Mouse (Mus musculus) neural tube, embryonic 14.5 days (tissue): ENCODE results near the gene Dus3l. TPM values are rescaled to one million over a fixed set of nuclear protein-coding genes. Genes with fewer than 3 reads are reported as not detected.

Experiments used
- ATAC-seq: fragments of 200-750 bp; cut with Nextera tagmentation; 2 replicates; pipeline ENCODE4 v1.8.0; 2017; ENCODE audit warnings: low read depth, mild to moderate bottlenecking, moderate TSS enrichment, moderate library complexity
- H3K27ac ChIP-seq: fragments of 300-500 bp; sonication (generic); 2 replicates; pipeline ENCODE4 v1.5.1; 2014; ENCODE audit warnings: low read depth, mild to moderate bottlenecking, control low read depth, low read length, moderate library complexity, mixed read lengths
- H3K27me3 ChIP-seq: fragments of 300-500 bp; sonication (generic); 2 replicates; pipeline ENCODE4 v1.6.1; 2014; ENCODE audit warnings: low read length; ENCODE audit not compliant: control insufficient read depth, insufficient read depth
- H3K36me3 ChIP-seq: fragments of 300-500 bp; sonication (generic); 2 replicates; pipeline ENCODE4 v1.6.1; 2014; ENCODE audit warnings: low read length, mixed read lengths; ENCODE audit not compliant: control insufficient read depth, insufficient read depth
- H3K4me1 ChIP-seq: fragments of 300-500 bp; sonication (generic); 2 replicates; pipeline ENCODE4 v1.6.1; 2014; ENCODE audit warnings: low read length; ENCODE audit not compliant: control insufficient read depth, insufficient read depth
- H3K4me2 ChIP-seq: fragments of 300-500 bp; sonication (generic); 2 replicates; pipeline ENCODE4 v1.6.1; 2014; ENCODE audit warnings: mild to moderate bottlenecking, low read depth, low read length, control low read depth
- H3K4me3 ChIP-seq: fragments of 300-500 bp; sonication (generic); 2 replicates; pipeline ENCODE4 v1.5.1; 2014; ENCODE audit warnings: low read depth, low read length, control low read depth, mixed read lengths
- H3K9ac ChIP-seq: fragments of 300-500 bp; sonication (generic); replicated peaks from 2 replicates; pipeline ENCODE4 v1.6.1; 2014; ENCODE audit warnings: low read depth, mild to moderate bottlenecking, control low read depth, low read length, mixed read lengths
- H3K9me3 ChIP-seq: fragments of 300-500 bp; sonication (generic); 2 replicates; pipeline ENCODE4 v1.6.1; 2016; ENCODE audit warnings: low read length; ENCODE audit not compliant: control insufficient read depth
- WGBS: fragments of 180-500 bp; shearing (Covaris S2); extraction: QIAGEN DNeasy Blood & Tissue Kit; methylation state at CpG from one replicate; pipeline ENCODE4 v1.1.7; 2014; 5-methylcytosine and 5-hydroxymethylcytosine counted together
- polyA plus RNA-seq: library from polyadenylated mRNA; unstranded; fragments of >200 nt; fragmentation: Nextera tagmentation; extraction: Ambion mirVana; gene quantifications from 2 replicates; pipeline ENCODE4 v1.2.1, GENCODE M21; 2014

The Dus3l gene
- polyA plus RNA-seq, 1 experiment from 2014 or later: 81.0 TPM

DNA sequence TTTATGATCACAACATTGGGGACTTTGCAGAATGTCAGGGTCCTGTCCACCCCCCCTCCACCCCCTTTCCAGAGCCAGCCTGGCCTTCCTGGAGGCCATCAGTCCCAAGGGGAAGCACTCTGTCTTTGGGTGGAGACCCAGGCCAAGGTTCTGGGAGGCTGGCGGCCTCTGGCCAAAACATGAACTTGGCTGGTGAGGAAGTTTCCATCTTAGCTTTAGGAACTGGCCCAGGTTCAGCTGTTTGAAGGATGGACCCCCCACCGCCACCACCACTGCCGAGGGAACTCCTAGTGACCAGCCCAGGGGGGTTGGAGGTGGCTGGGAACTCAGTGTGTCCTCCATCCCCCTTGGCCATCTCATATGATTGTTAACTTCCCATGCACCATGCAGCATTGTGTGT, 3.5 kb upstream of the Dus3l start:
- WGBS: 77% methylated on average over 3 of the region's 3 CpGs
- Histone ChIP-seq H3K4me2 (no peak overlapping the region), H3K27me3 (peaks cover 19% of the 10 kb centered on the region), H3K9ac (no peak overlapping the region), H3K27ac (no peak overlapping the region), H3K9me3 (no peaks in the 10 kb centered on the region), H3K4me3 (no peak overlapping the region), H3K36me3 (no peaks in the 10 kb centered on the region), H3K4me1 (peaks cover 15% of the 10 kb centered on the region; the same call in 1 of the 2 replicates)
- no peak for ATAC-seq

DNA sequence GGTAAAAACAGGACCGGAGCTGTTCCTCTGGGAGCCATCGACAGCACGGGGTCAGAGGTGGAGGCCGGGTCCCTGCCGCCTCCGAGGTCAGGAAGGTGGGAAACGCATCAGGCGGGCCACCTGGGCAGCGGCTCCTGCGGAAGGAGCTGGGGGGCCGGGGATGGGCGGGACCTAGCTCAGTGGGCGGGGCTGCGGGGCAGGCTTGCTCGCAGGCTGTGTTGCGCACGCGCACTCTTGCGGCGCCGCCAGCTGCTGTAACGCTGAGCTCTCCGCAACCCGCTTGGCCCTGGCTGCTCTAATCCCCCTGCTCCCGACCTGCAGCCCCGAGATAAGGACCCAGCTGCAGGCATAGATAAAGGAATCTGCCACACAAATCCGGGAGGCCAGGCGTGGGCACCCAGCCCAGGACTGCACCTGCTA, 2.6 kb upstream of the Dus3l start:
- Histone ChIP-seq H3K27me3 (peaks cover 13% of the 10 kb centered on the region), H3K4me2 (peak overlapping the region; percentile 71), H3K4me3 (peak overlapping the region; percentile 46), H3K36me3 (0 out of 2 replicates have a peak, but pooled peaks cover 4% of the 10 kb centered on the region), H3K4me1 (peaks cover 12% of the 10 kb centered on the region; the same call in 1 of the 2 replicates), H3K9ac (peak overlapping the region; percentile 65), H3K27ac (peak overlapping the region; percentile 94), H3K9me3 (no peaks in the 10 kb centered on the region)
- WGBS: 0% methylated on average over 25 of the region's 28 CpGs
- peak; percentile 26 for ATAC-seq

DNA sequence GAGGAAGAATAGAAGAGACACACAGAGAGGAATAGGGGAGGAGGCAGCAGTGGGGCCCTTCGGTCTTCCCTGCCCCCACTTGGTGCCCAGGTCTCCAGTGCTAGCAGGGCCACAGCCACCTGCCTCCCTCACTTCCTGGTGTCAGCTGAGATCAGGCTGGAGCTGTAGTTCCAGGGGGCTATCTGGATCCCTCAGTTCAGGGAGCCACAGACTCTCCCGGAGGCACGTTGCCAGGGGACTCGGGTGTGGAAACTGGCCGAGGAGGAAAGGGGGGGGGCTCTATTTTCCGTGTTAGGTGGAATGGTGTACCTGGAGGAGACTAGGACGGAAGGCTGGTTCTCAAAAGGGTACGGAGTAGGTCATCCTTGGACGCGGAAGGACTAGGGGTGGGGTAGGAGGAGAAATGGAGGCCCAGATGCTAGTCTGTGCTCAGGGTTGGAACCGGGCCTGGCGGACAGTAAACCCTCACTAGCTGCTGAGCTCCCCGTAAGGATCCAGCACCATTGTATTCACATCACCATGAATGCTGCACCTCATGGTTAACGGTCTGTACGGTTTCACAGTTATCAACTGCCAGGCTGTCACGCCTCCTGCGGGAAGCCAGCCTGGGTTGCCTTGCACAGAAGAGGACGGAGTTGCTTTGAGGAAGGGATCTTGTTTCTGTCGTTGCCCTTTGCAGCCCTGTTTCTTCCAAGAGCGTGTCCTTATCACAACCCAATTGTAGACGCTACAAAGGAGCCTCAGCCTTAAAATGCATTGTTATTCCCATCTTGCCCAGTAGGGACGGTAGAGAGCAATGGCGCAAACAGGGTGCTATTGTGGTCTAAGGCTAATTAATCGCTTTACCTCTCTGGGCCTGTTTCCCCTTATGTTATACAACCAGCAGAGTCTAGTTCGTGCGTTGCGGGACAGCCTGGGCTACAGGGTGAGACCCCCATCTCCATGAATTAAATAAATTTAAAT, 1.5 kb upstream of the Dus3l start:
- peak overlapping the region; percentile 71; the same call in 1 of the 2 replicates for H3K4me2 ChIP-seq
- H3K4me1 ChIP-seq: peaks cover 9% of the 10 kb centered on the region; the same call in 1 of the 2 replicates
- peaks cover 4% of the 10 kb centered on the region for H3K27me3 ChIP-seq
- ATAC-seq: no peak; the same call in 1 of the 2 replicates
- peaks cover 12% of the 10 kb centered on the region for H3K36me3 ChIP-seq
- peak overlapping the region; percentile 94 for H3K27ac ChIP-seq
- no peak overlapping the region for H3K4me3 ChIP-seq
- H3K9ac ChIP-seq: no peak overlapping the region; the same call in 1 of the 2 replicates
- WGBS: 52% methylated on average over 27 of the region's 27 CpGs
- H3K9me3 ChIP-seq: no peaks in the 10 kb centered on the region

GRCm38 (mm10) chr17:56763741-56764250, 761 bp upstream of the Dus3l start:
- no peak for ATAC-seq
- Histone ChIP-seq H3K27me3 (peaks cover 2% of the 10 kb centered on the region), H3K4me2 (peak overlapping the region; percentile 45), H3K27ac (no peak overlapping the region), H3K9me3 (no peaks in the 10 kb centered on the region), H3K9ac (no peak overlapping the region), H3K4me1 (peaks cover 9% of the 10 kb centered on the region; the same call in 1 of the 2 replicates), H3K36me3 (peaks cover 19% of the 10 kb centered on the region), H3K4me3 (peak overlapping the region; percentile 55; the same call in 1 of the 2 replicates)
- 77% methylated on average over 8 of the region's 8 CpGs for WGBS

DNA sequence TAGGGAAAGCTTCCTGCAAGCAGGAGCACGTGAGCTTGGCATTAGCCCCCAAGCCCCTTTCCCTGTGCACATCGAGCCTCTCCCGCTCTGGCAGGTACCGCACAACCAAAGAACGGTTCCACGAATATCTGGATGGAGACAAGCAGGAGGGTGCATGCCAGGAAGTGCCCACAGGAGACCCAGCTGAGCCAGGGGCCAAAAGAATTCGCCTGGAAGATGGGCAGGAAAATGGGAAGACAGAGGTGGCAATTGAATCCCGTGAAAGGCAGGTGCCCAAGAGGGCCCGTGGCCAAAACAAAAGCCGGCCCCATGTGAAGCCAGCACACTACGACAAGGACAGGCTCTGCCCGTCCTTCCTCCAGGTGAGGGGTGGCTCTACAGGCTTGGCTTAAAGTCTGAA, 874 bp downstream of the Dus3l start:
- H3K9me3 ChIP-seq: no peaks in the 10 kb centered on the region
- H3K4me2 ChIP-seq: peak overlapping the region; percentile 67
- ATAC-seq: peak; percentile 4
- 53% methylated on average over 12 of the region's 12 CpGs for WGBS
- peaks cover 2% of the 10 kb centered on the region; the same call in 1 of the 2 replicates for H3K27me3 ChIP-seq
- peaks cover 32% of the 10 kb centered on the region for H3K36me3 ChIP-seq
- H3K9ac ChIP-seq: peak overlapping the region; percentile 57
- peaks cover 9% of the 10 kb centered on the region; the same call in 1 of the 2 replicates for H3K4me1 ChIP-seq
- peak overlapping the region; percentile 55 for H3K4me3 ChIP-seq
- H3K27ac ChIP-seq: peak overlapping the region; percentile 93

DNA sequence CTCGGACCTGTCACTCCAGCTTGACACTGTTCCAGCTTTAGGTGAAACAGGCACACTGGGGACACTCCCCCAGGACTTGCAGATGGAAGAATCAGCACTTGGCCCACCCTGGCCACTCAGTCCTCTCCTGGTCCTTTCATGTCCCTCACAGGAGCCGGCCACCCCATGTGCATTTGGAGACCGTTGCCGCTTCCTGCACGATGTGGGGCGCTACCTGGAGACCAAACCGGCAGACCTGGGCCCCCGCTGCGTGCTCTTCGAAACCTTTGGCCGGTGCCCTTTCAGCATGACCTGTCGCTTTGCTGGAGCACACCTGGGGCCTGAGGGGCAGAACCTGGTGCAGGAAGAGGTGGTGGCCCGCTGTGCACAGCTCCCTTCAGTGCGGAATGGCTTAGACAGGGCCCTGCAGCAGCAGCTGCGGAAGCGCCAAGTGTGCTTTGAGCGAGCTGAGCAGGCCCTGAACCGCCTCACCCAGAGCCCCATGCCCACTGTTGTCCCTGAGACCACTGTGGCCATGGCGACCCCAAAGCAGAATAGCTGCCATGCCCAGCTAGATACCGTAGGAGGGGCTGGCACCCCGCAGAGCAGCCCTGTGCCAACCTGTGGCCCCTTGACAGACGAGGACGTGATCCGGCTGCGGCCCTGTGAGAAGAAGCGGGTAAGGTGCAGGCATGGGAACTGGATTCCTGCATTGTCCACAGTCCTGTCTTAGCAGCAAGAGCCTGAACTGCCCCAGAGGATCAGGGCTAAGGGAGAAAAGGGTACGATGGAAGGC, 2.3 kb downstream of the Dus3l start:
- Histone ChIP-seq H3K27me3 (no peaks in the 10 kb centered on the region), H3K4me2 (no peak overlapping the region), H3K4me3 (no peak overlapping the region), H3K27ac (no peak overlapping the region), H3K36me3 (peaks cover 35% of the 10 kb centered on the region), H3K4me1 (peaks cover 7% of the 10 kb centered on the region; the same call in 1 of the 2 replicates), H3K9ac (no peak overlapping the region), H3K9me3 (no peaks in the 10 kb centered on the region)
- WGBS: 95% methylated on average over 27 of the region's 27 CpGs
- no peak for ATAC-seq

DNA sequence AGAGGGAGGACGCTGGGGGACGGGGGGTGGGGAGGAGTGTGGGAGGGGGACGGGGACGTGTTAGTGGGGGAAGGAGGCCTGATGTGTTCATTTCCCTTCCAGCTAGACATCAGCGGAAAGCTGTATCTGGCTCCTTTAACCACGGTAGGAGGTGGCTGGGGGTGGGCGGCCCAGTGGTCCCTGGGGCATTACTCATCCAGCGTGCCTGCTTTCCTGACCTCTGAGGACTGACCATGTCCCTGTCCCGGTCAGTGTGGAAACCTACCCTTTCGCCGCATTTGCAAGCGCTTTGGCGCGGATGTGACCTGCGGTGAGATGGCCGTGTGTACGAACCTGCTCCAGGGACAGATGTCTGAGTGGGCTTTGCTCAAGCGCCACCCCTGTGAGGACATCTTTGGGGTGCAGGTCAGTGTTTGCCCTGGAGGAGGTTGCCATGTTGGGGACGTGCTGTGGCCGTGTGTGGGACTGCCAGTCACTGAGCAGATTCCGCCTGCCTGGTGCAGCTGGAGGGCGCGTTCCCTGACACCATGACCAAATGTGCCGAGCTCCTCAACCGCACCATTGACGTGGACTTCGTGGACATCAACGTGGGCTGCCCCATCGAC, 3.1 kb downstream of the Dus3l start:
- 97% methylated on average over 29 of the region's 29 CpGs for WGBS
- peaks cover 35% of the 10 kb centered on the region for H3K36me3 ChIP-seq

DNA sequence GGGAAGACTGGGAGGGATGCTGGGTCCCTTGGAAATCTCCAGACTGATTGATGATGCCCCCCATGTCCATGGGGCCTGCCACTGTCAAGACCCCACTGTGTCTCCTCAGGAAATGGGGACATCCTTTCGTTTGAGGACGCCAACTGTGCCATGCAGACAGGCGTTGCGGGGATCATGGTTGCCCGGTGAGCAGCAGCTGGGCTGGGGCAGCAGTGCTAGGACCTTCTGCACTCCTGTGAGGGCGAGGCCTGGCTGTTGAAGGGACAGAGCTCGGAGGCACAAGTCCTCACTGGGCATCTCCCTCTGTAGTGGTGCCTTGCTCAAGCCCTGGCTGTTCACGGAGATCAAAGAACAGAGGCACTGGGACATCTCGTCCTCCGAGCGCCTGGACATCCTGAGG, 4.4 kb downstream of the Dus3l start:
- Histone ChIP-seq H3K4me2 (no peak overlapping the region), H3K4me1 (peaks cover 4% of the 10 kb centered on the region; the same call in 1 of the 2 replicates), H3K4me3 (no peak overlapping the region), H3K27ac (no peak overlapping the region), H3K9me3 (no peaks in the 10 kb centered on the region), H3K27me3 (no peaks in the 10 kb centered on the region), H3K36me3 (peaks cover 35% of the 10 kb centered on the region), H3K9ac (no peak overlapping the region)
- ATAC-seq: no peak
- 95% methylated on average over 11 of the region's 11 CpGs for WGBS

More for the DNA sequence above, 3.1 kb downstream of the Dus3l start:
- Histone ChIP-seq H3K27me3 (no peaks in the 10 kb centered on the region), H3K27ac (no peak overlapping the region), H3K4me1 (peaks cover 4% of the 10 kb centered on the region; the same call in 1 of the 2 replicates), H3K4me2 (no peak overlapping the region), H3K9ac (no peak overlapping the region), H3K9me3 (no peaks in the 10 kb centered on the region), H3K4me3 (no peak overlapping the region)
- no peak for ATAC-seq
